Mouse (Mus musculus) forebrain, postnatal 0 days (tissue): Measurements from ENCODE around the gene Tnfsf15. TPM values are rescaled to one million over a fixed set of nuclear protein-coding genes. Genes with fewer than 3 reads are reported as not detected.
A peak's percentile ranks its signal among the peaks of the same experiment; 100 is the strongest.

ENCODE experiments used
- ATAC-seq: fragments of 200-750 bp; cut with Nextera tagmentation; 2 replicates; pipeline ENCODE4 v1.8.0; 2017; ENCODE audit warnings: mild to moderate bottlenecking, moderate library complexity
- DNase-seq: peaks from one replicate; pipeline ENCODE4 v3.0.0-alpha.2; 2015
- H3K27ac ChIP-seq: fragments of 300-500 bp; sonication (generic); 2 replicates; pipeline ENCODE4 v1.5.1; 2014; ENCODE audit warnings: low read depth, mild to moderate bottlenecking, antibody characterized with exemption, low read length, moderate library complexity, mixed read lengths
- H3K27me3 ChIP-seq: fragments of 300-500 bp; sonication (generic); 2 replicates; pipeline ENCODE4 v1.6.1; 2014; ENCODE audit warnings: mild to moderate bottlenecking, low read length, mixed read lengths; ENCODE audit not compliant: insufficient read depth
- H3K36me3 ChIP-seq: fragments of 300-500 bp; sonication (generic); 2 replicates; pipeline ENCODE4 v1.6.1; 2014; ENCODE audit warnings: mild to moderate bottlenecking, moderate library complexity; ENCODE audit not compliant: insufficient read depth
- H3K4me1 ChIP-seq: fragments of 300-500 bp; sonication (generic); 2 replicates; pipeline ENCODE4 v1.6.1; 2014; ENCODE audit warnings: antibody characterized with exemption; ENCODE audit not compliant: insufficient read depth
- H3K4me2 ChIP-seq: fragments of 300-500 bp; sonication (generic); 2 replicates; pipeline ENCODE4 v1.6.1; 2014; ENCODE audit warnings: low read depth, mild to moderate bottlenecking, moderate library complexity
- H3K4me3 ChIP-seq: fragments of 300-500 bp; sonication (generic); 2 replicates; pipeline ENCODE4 v1.5.1; 2014; ENCODE audit warnings: low read depth, low read length, mixed read lengths
- H3K9ac ChIP-seq: fragments of 300-500 bp; sonication (generic); 2 replicates; pipeline ENCODE4 v1.6.1; 2014; ENCODE audit warnings: mild to moderate bottlenecking
- H3K9me3 ChIP-seq: fragments of 300-500 bp; sonication (generic); 2 replicates; pipeline ENCODE4 v1.6.1; 2016; ENCODE audit warnings: low read length
- CTCF ChIP-seq: sonication (generic); IDR thresholded peaks from 2 replicates; pipeline ENCODE4 v1.5.1; 2016; ENCODE audit warnings: antibody characterized with exemption, control low read depth, low read depth
- WGBS: fragments of 180-500 bp; shearing (Covaris S2); extraction: QIAGEN DNeasy Blood & Tissue Kit; methylation state at CpG from one replicate; pipeline ENCODE4 v1.1.7; 2014; 5-methylcytosine and 5-hydroxymethylcytosine counted together
- polyA plus RNA-seq: library from polyadenylated mRNA; unstranded; fragments of >200 nt; fragmentation: Nextera tagmentation; extraction: Ambion mirVana; gene quantifications from 2 replicates; pipeline ENCODE4 v1.2.1, GENCODE M21; 2015
- total RNA-seq: library from RNA; depleted of rRNA; stranded (reverse); fragments of >200 nt; gene quantifications from 2 replicates; pipeline ENCODE4 v1.2.3, GENCODE M21; 2014

Tnfsf15 gene
- total and polyA plus RNA-seq, 2 experiments from 2014 or later, result not detected

- H3K27ac ChIP-seq, result no peak overlapping the region
- WGBS, result 46% methylated on average over 7 of the region's 7 CpGs
- no peaks in the 10 kb centered on the region for H3K36me3 ChIP-seq
- no peak overlapping the region for H3K9ac ChIP-seq
- H3K4me3 ChIP-seq, result no peak overlapping the region
- no peak overlapping the region for H3K4me2 ChIP-seq
- no peak for TF ChIP-seq CTCF
- no peaks in the 10 kb centered on the region for H3K27me3 ChIP-seq
- no peaks in the 10 kb centered on the region for H3K4me1 ChIP-seq
- H3K9me3 ChIP-seq, result no peaks in the 10 kb centered on the region
- DNase-seq, result peak; percentile 13
- ATAC-seq, result no peak
Measured at GRCm38 (mm10) chr4:63742101-63742500, 2.8 kb downstream of the Tnfsf15 start.

GRCm38 (mm10) chr4:63740761-63741160 lies 4.2 kb downstream of the Tnfsf15 start:
- no peak overlapping the region for H3K4me2 ChIP-seq
- ATAC-seq (no peak), DNase-seq (no peak)
- H3K9me3 ChIP-seq, result no peaks in the 10 kb centered on the region
- 84% methylated on average over 4 of the region's 4 CpGs for WGBS
- H3K4me1 ChIP-seq, result no peaks in the 10 kb centered on the region
- no peak overlapping the region for H3K4me3 ChIP-seq
- no peak for TF ChIP-seq CTCF
- H3K36me3 ChIP-seq, result no peaks in the 10 kb centered on the region
- H3K27me3 ChIP-seq, result no peaks in the 10 kb centered on the region
- H3K9ac ChIP-seq, result no peak overlapping the region
- no peak overlapping the region for H3K27ac ChIP-seq

GRCm38 (mm10) chr4:63740001-63740400 lies 4.9 kb downstream of the Tnfsf15 start:
- ATAC-seq, result no peak

GRCm38 (mm10) chr4:63739524-63739923 lies 5.4 kb downstream of the Tnfsf15 start:
- TF ChIP-seq CTCF, result no peak
- H3K27ac ChIP-seq, result no peak overlapping the region
- no peak overlapping the region for H3K4me2 ChIP-seq
- no peak overlapping the region for H3K4me3 ChIP-seq
- H3K36me3 ChIP-seq, result no peaks in the 10 kb centered on the region
- peak; percentile 76 for ATAC-seq
- no peaks in the 10 kb centered on the region for H3K9me3 ChIP-seq
- H3K27me3 ChIP-seq, result no peaks in the 10 kb centered on the region
- WGBS, result 44% methylated on average over 7 of the region's 7 CpGs
- no peaks in the 10 kb centered on the region for H3K4me1 ChIP-seq
- H3K9ac ChIP-seq, result no peak overlapping the region
- DNase-seq, result peak; percentile 23

More at GRCm38 (mm10) chr4:63740001-63740400, 4.9 kb downstream of the Tnfsf15 start:
- no peak for TF ChIP-seq CTCF
- no peaks in the 10 kb centered on the region for H3K9me3 ChIP-seq
- H3K4me1 ChIP-seq, result no peaks in the 10 kb centered on the region
- no peak overlapping the region for H3K4me3 ChIP-seq
- WGBS, result 92% methylated on average over 3 of the region's 3 CpGs
- no peak overlapping the region for H3K9ac ChIP-seq
- DNase-seq, result no peak
- H3K27ac ChIP-seq, result no peak overlapping the region
- H3K36me3 ChIP-seq, result no peaks in the 10 kb centered on the region
- H3K4me2 ChIP-seq, result no peak overlapping the region
- no peaks in the 10 kb centered on the region for H3K27me3 ChIP-seq

- H3K4me2 ChIP-seq, result no peak overlapping the region
- ATAC-seq, result no peak
- H3K4me1 ChIP-seq, result no peaks in the 10 kb centered on the region
- H3K4me3 ChIP-seq, result no peak overlapping the region
- no peaks in the 10 kb centered on the region for H3K9me3 ChIP-seq
- H3K27me3 ChIP-seq, result no peaks in the 10 kb centered on the region
- no peak for DNase-seq
- no peak for TF ChIP-seq CTCF
- 74% methylated on average over 9 of the region's 9 CpGs for WGBS
- H3K36me3 ChIP-seq, result no peaks in the 10 kb centered on the region
- no peak overlapping the region for H3K9ac ChIP-seq
- H3K27ac ChIP-seq, result no peak overlapping the region
Measured at GRCm38 (mm10) chr4:63738364-63738997, 6.4 kb downstream of the Tnfsf15 start.

- 47% methylated on average over 2 of the region's 2 CpGs for WGBS
- ATAC-seq, result no peak
- Histone ChIP-seq H3K9ac (no peak overlapping the region), H3K36me3 (no peaks in the 10 kb centered on the region), H3K27ac (no peak overlapping the region), H3K4me2 (no peak overlapping the region), H3K4me3 (no peak overlapping the region), H3K4me1 (no peaks in the 10 kb centered on the region), H3K27me3 (no peaks in the 10 kb centered on the region), H3K9me3 (no peaks in the 10 kb centered on the region)
- no peak for DNase-seq
- no peak for TF ChIP-seq CTCF
Measured at GRCm38 (mm10) chr4:63731299-63731698, 13.6 kb downstream of the Tnfsf15 start.

GRCm38 (mm10) chr4:63726727-63727126 lies 18.2 kb downstream of the Tnfsf15 start:
- DNase-seq, result no peak
- H3K27ac ChIP-seq, result no peak overlapping the region
- no peaks in the 10 kb centered on the region for H3K4me1 ChIP-seq
- no peak overlapping the region for H3K9ac ChIP-seq
- ATAC-seq, result no peak
- H3K4me3 ChIP-seq, result no peak overlapping the region
- H3K27me3 ChIP-seq, result no peaks in the 10 kb centered on the region
- no peak overlapping the region for H3K4me2 ChIP-seq
- WGBS, result 25% methylated on average over 4 of the region's 4 CpGs
- H3K36me3 ChIP-seq, result no peaks in the 10 kb centered on the region
- TF ChIP-seq CTCF, result no peak
- no peaks in the 10 kb centered on the region for H3K9me3 ChIP-seq
